Mouse (Mus musculus) cerebellum, adult 8-10 months (tissue): Measurements from ENCODE around the gene Ntpcr.
A peak's percentile ranks its signal among the peaks of the same experiment; 100 is the strongest.

Source experiments
- DNase-seq: peaks from one replicate; pipeline ENCODE4 v3.0.0; 2022

The Ntpcr gene

GRCm38 (mm10) chr8:125776800-125777199 is 47.0 kb downstream of the Ntpcr start:
- DNase-seq = no peak

GRCm38 (mm10) chr8:125777478-125778164 is 47.9 kb downstream of the Ntpcr start:
- DNase-seq = no peak

DNA sequence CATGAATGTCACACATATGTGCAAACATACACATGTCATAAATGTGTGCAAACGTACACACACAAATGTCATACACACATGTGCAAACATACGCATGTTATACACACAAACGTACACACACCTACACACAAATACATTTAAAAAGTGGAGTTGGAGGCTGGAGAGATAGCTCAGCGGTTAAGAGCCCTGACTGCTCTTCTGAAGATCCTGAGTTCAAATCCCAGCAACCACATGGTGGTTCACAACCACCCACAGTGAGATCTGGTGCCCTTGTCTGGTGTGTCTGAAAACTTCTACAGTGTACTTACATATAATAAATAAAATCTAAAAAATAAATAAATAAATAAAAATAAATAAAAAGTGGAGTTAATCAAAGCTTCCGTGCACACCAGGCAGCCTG is 49.2 kb downstream of the Ntpcr start:
- no peak for DNase-seq

DNA sequence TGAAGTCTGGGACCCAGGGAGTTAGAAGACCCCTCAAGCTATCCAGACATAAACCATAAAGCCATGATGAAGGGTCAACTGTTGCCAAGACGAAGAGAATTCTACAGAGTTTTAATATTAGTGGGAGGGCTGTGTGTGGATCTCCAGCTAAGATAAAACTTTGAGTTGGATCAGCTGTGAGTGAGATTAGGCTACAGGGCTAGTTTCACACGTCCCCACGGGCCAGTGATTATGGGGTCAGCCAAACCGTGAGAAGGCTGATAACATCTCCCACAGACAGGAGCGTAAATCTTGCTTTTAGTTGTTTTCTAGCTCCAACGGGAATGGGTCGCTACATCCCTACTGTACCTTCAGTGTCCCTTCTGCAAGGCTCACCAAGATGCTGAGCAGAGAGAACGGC is 49.9 kb downstream of the Ntpcr start:
- no peak for DNase-seq

DNA sequence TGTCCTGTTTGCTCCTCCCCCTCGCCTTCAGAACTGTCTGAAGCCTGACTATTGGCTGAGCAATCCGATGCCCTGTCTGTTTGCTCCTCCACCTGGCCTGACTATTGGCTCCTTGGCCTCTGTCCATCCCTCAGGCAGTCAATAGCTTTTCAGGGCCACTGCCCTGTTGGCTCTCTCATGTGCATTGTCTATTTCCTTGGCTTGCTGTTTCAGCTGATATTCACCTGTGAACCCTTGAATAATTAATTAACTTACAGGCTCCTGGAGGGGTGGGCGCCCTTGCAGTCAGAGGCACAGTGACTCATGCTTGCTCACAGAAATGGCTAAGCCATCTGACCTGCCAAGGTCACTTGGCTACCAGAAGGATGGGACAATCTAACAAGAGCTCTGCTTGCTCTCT is 52.4 kb downstream of the Ntpcr start:
- no peak for DNase-seq

DNA sequence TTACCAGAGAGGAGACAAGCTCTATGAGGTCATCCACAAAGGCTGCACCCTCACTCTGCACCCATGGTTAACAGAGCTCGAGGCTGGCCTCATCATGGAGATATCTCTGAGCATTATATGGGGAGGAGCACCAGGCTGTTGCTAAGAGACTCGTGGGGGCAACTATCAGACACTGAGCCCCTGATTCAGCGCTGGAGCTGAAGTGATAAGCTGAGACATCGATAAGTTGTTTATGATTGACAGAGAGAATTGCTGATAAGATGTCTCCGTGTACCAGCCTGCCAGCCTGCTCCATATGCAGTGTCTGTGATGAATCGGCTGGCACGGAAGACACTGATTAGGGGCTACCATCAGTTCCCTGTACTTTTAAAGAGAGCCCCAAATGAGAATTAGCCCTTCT is 57.1 kb downstream of the Ntpcr start:
- DNase-seq = no peak

- DNase-seq = no peak
Measured at GRCm38 (mm10) chr8:125792816-125793455, 63.2 kb downstream of the Ntpcr start.

DNA sequence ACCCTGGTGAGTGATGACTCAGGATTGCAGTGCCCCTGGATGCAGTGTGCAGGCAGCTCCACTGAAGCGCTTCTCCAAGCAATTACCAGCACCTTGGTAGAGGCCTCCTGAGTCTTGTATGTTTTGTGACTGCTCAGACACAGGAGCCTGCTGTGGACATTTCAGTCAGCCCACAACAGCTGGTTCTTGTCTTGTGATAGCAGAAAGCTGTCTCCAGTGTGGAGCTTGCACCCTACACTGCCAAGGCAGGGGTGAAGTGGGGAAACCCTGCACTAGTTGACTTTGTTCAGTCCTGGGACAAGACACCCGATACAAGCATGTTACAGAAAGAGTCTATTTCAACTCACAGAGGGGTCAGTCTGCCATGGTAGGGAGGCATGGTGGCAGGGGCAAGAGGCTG is 65.6 kb downstream of the Ntpcr start:
- no peak for DNase-seq

DNA sequence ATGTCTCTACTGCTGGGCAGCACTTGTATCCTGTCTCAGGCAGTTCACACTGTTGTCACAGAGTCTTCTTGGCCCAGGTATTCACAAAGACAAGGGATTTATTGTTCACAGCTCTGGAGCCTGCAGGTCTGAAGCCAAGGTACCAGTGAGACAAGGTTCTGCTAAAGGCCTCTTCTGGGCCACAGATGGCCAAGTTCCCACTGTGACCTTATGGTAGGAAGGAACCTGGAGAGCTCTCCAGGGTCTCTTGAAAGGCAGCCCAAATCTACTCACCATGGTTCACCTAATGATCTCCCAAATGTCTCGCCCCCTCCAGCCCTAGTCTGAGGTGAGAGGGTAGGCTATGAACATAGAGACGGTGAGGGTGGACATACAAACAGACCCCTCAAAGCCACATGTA is 67.2 kb downstream of the Ntpcr start:
- DNase-seq = peak; percentile 55
